Mouse (Mus musculus) megakaryocyte, embryonic 14.5 days (primary cell): Measurements from ENCODE around the gene Mgam.

Experiments
- FLI1 ChIP-seq: IDR thresholded peaks from 2 replicates; pipeline ENCODE4 v1.6.1; 2012; ENCODE audit warnings: low read length, inconsistent platforms, mixed read lengths
- GATA1 ChIP-seq: IDR thresholded peaks from 3 replicates; pipeline ENCODE4 v1.6.1; 2012; ENCODE audit warnings: mixed read lengths, low read length, inconsistent platforms, borderline replicate concordance

DNA sequence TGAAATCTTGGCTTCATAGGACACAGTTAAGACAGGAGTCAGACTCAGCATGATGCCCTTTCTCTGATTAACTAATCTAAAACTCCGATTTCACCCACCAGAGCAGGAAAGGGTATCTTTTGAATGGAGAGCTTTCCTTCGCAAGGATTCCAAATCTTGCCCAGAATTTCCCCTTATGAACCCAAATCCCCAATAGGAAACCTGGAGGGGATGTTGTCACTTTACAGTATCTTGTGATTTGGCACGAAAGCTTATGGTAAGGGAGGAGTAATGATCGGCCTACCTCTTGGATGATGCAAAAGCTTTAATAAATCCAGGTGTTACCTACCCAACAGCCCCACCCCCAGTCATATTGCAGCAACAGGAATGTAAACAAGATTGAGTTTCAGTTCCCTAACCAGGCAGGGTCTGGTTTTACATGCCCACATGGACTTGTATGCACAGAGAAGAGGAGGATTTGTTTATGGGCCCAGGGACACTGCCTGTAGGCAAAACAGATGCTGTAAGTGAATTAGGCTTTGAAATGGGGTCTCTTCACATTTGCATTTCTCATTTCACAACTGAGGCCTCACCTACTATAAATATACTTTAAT lies 15.3 kb upstream of the Mgam start, which contains the start of gene Tas2r138:
- TF ChIP-seq GATA1 (no peak), FLI1 (no peak)
